Mouse (Mus musculus): ENCODE measurements around the gene Pdxp. TPM values are rescaled to one million over a fixed set of nuclear protein-coding genes. Genes with fewer than 3 reads are reported as not detected.
A peak's percentile ranks its signal among the peaks of the same experiment; 100 is the strongest.

Gene Pdxp
- polyA plus RNA-seq, 1 experiment from 2014 or later, result 7.4 TPM

DNA sequence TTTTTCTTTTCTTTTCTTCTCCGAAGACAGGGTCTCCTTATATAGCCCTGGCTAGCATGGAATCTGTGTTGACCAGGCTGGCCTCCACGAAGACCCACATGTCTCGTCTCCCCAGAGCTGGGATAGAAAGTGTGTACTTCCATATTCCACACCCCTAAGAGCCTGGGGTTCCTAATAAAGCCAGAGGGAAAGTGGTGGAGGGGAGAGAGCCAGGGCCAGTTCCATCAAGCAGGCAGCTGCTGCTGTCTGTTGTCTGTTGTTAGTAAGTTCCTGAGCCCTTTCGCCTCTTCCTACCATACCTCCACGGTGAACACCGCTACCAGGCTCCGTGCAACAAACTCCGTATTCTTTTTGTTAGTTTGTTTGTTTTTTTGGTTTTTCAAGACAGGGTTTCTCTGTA is 14.8 kb downstream of the Pdxp start:
- Histone ChIP-seq H3K4me1 (replicated peaks) (peaks cover 90% of the 10 kb centered on the region), H3K9ac (peak overlapping the region; percentile 78; the same call in 1 of the 2 replicates), H3K4me3 (replicated peaks) (peak overlapping the region; percentile 67), H3K36me3 (peaks cover 13% of the 10 kb centered on the region), H3K27ac (peak overlapping the region; percentile 99), H3K27me3 (no peaks in the 10 kb centered on the region), H3K9me3 (replicated peaks) (no peaks in the 10 kb centered on the region), H3K4me2 (peak overlapping the region; percentile 95)
- no peak for ATAC-seq (ENCODE audit: low read depth)
- no peak for DNase-seq
- 46% methylated on average over 8 of the region's 8 CpGs for WGBS (ENCODE audit: insufficient replicate concordance)

DNA sequence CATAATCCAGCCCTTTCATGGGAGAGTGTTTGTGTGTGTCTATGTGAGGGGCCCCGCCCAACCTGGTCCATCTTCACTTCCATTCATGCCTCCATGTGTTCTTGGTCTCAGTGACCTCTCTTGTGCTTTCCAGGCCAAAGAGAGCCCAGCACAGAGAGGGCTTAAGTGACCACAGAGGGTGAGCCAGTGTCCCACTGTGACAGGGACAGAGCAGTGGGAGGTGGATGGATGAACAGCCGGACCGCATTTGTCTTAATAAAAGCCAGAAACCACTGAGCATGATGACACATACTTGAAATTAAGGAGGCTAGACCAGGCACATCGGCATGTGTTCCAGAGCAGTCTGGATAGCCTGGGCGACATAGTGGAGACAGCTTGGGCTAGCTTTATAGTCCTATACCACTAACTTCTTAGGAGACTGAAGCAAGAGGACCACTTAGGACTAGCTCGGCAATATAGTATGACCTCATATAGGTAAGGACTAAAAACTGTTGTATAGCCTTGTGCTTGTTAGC is 16.5 kb downstream of the Pdxp start:
- no peak for ATAC-seq (ENCODE audit: low read depth)
- H3K4me2 ChIP-seq, result no peak overlapping the region
- peaks cover 13% of the 10 kb centered on the region for H3K36me3 ChIP-seq
- H3K4me3 ChIP-seq (replicated peaks), result no peak overlapping the region
- no peaks in the 10 kb centered on the region for H3K9me3 ChIP-seq (replicated peaks)
- H3K27me3 ChIP-seq, result no peaks in the 10 kb centered on the region
- no peak for DNase-seq
- H3K4me1 ChIP-seq (replicated peaks), result peaks cover 84% of the 10 kb centered on the region
- H3K9ac ChIP-seq, result no peak overlapping the region
- 83% methylated on average over 6 of the region's 6 CpGs for WGBS (ENCODE audit: insufficient replicate concordance)
- H3K27ac ChIP-seq, result peak overlapping the region; percentile 66

- Histone ChIP-seq H3K36me3 (peaks cover 13% of the 10 kb centered on the region), H3K4me1 (replicated peaks) (peaks cover 84% of the 10 kb centered on the region), H3K4me3 (replicated peaks) (no peak overlapping the region), H3K9ac (peak overlapping the region; percentile 22; the same call in 1 of the 2 replicates), H3K27ac (peak overlapping the region; percentile 66), H3K4me2 (no peak overlapping the region), H3K9me3 (replicated peaks) (no peaks in the 10 kb centered on the region), H3K27me3 (no peaks in the 10 kb centered on the region)
- ATAC-seq (ENCODE audit: low read depth) (no peak), DNase-seq (no peak)
- 91% methylated on average over 7 of the region's 7 CpGs for WGBS (ENCODE audit: insufficient replicate concordance)
Measured at GRCm38 (mm10) chr15:78930801-78931426, 17.2 kb downstream of the Pdxp start.

DNA sequence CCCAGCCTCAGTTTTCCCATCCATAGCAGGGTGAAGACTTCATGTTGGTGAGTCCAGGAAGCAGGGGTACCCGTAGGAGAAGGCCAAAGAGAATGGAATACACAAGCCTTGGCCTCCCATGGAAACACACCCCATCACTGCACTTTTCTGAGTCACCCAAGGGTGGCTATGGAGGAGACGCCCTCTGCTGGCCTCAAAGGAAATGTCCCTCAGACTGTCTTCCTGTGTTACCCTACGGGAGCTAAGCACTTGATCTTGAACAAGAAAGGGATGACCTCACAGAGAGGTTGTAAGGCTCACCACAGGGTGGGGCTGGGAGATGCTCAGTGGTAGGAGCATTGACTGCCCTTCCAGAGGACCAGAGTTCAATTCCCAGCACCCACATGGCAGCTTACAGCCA is 17.9 kb downstream of the Pdxp start:
- DNase-seq (peak; percentile 67), ATAC-seq (ENCODE audit: low read depth) (peak; percentile 46)
- Histone ChIP-seq H3K9me3 (replicated peaks) (no peaks in the 10 kb centered on the region), H3K27me3 (no peaks in the 10 kb centered on the region), H3K4me2 (no peak overlapping the region), H3K4me1 (replicated peaks) (peaks cover 84% of the 10 kb centered on the region), H3K4me3 (replicated peaks) (no peak overlapping the region), H3K27ac (peak overlapping the region; percentile 66), H3K36me3 (peaks cover 13% of the 10 kb centered on the region), H3K9ac (peak overlapping the region; percentile 22; the same call in 1 of the 2 replicates)
- WGBS (ENCODE audit: insufficient replicate concordance), result 8% methylated on average over 3 of the region's 3 CpGs

DNA sequence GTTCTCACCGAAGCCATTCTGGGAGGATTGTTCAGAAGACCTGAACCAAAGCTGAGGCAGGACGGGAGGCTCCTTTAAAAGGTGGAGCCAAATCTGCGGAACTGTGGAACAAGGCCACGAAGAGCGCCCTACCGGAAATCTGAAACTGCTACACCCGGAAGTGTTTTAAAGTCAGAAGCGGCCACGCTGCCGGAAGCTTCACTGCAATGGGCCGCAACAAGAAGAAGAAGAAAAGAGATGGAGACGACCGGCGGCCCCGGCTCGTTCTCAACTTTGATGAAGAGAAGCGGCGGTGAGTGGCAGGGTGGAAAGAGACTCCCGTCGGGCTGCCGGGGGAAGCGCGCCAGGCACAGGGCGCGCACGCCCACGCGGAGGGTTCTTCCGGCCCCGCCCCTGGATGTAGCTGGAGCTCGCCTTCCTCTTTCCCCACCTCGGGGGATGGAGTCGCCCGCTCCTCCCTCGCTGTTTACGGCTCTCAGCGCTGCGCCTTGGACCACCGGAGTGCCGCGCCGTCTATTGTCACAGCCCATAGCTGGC is 21.1 kb downstream of the Pdxp start, which contains the start of gene Nol12:
Gene Nol12, plus strand, starts transcription at position 150 of the 537 bp plus-strand sequence.
- peak within 1 kb of the TSS; percentile 83 for H3K27ac ChIP-seq
- DNase-seq (peak; percentile 76), ATAC-seq (ENCODE audit: low read depth) (peak; percentile 79)
- H3K4me3 ChIP-seq (replicated peaks), result peak within 1 kb of the TSS; percentile 80
- peak within 1 kb of the TSS; percentile 89 for H3K4me2 ChIP-seq
- H3K4me1 ChIP-seq (replicated peaks), result peaks cover 70% of the 10 kb centered on the region
- peaks cover 38% of the 10 kb centered on the region for H3K36me3 ChIP-seq
- no peaks in the 10 kb centered on the region for H3K9me3 ChIP-seq (replicated peaks)
- H3K9ac ChIP-seq, result peak within 1 kb of the TSS; percentile 83
- under 1% methylated on average over 42 of the region's 42 CpGs for WGBS (ENCODE audit: insufficient replicate concordance)
- H3K27me3 ChIP-seq, result no peaks in the 10 kb centered on the region

GRCm38 (mm10) chr15:78936403-78936802 is 22.7 kb downstream of the Pdxp start:
- Histone ChIP-seq H3K4me1 (replicated peaks) (peaks cover 56% of the 10 kb centered on the region), H3K4me3 (replicated peaks) (peak overlapping the region; percentile 80), H3K27ac (peak overlapping the region; percentile 83), H3K36me3 (peaks cover 48% of the 10 kb centered on the region), H3K9me3 (replicated peaks) (no peaks in the 10 kb centered on the region), H3K4me2 (peak overlapping the region; percentile 89), H3K9ac (peak overlapping the region; percentile 83), H3K27me3 (no peaks in the 10 kb centered on the region)
- ATAC-seq (ENCODE audit: low read depth) (peak; percentile 72), DNase-seq (peak; percentile 44)
- WGBS (ENCODE audit: insufficient replicate concordance), result 63% methylated on average over 12 of the region's 12 CpGs

DNA sequence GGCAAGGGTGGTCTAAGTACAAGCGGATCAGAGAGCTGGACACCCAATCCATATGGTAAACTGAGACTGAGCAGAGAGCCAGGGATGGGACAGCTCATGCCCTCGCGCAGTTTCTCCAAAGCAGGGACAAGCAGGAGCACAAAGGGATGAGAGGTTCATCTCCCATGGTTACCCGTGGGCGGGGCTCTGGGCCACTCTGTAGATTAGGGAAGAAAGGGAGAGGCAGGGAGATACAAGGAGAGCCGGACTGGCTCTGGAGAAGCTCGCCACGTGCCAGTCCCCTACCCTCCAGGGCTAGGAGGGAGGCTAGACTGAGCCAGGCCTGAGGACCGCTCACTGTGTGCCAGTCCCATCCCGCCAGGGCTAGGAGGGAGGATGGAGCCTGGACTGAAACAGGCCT is 23.6 kb downstream of the Pdxp start:
- Histone ChIP-seq H3K27ac (peak overlapping the region; percentile 83), H3K4me2 (peak overlapping the region; percentile 89), H3K36me3 (peaks cover 54% of the 10 kb centered on the region)

DNA sequence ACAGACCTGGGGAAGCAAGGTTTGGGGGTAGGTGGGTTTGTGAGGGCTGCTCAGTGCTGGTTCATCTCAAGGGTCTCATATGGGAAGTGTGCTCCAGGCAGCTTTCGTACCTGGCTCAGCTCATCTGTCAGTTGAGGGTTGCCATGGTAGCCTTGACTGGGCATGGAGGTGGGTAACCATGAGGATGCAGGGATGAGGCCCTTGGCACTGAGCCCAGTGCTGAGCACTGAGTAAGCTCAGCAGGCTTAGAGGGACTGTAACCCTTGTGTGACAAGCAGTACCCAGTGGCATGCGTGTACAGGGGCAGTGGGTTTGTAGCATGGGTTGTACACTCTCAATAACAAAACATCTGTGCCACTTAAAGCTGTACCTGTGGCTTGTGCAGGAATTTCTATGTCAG is 24.2 kb downstream of the Pdxp start:
- Histone ChIP-seq H3K4me2 (no peak overlapping the region), H3K27ac (no peak overlapping the region), H3K9ac (no peak overlapping the region), H3K4me1 (replicated peaks) (peaks cover 55% of the 10 kb centered on the region), H3K36me3 (peaks cover 54% of the 10 kb centered on the region), H3K4me3 (replicated peaks) (no peak overlapping the region), H3K9me3 (replicated peaks) (no peaks in the 10 kb centered on the region), H3K27me3 (no peaks in the 10 kb centered on the region)
- DNase-seq, result no peak
- no peak for ATAC-seq (ENCODE audit: low read depth)
- 82% methylated on average over 2 of the region's 2 CpGs for WGBS (ENCODE audit: insufficient replicate concordance)

More for the DNA sequence above, 23.6 kb downstream of the Pdxp start:
- 88% methylated on average over 10 of the region's 10 CpGs for WGBS (ENCODE audit: insufficient replicate concordance)
- Histone ChIP-seq H3K27me3 (no peaks in the 10 kb centered on the region), H3K4me1 (replicated peaks) (peaks cover 53% of the 10 kb centered on the region), H3K9me3 (replicated peaks) (no peaks in the 10 kb centered on the region), H3K4me3 (replicated peaks) (no peak overlapping the region), H3K9ac (peak overlapping the region; percentile 83; the same call in 1 of the 2 replicates)
- ATAC-seq (ENCODE audit: low read depth) (no peak), DNase-seq (no peak)

DNA sequence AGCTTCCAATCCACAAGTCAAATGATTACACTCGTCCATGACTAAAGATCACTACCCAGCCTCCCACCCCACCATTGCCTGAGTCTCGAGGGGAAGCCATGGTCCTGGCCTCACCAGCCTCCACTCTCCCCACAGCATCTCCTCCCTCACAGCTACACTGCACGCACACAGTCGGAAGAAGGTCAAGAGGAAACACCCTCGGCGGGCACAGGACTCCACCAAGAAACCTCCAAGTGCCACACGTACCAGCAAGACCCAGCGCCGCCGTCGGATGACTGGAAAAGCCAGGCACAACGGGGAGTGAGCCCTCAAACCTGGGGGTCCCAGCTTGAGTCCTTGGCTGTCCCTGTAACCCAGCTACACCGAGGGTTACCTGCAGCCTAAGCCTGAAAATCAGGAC is 26.6 kb downstream of the Pdxp start:
- H3K4me1 ChIP-seq (replicated peaks), result peaks cover 40% of the 10 kb centered on the region
- H3K27me3 ChIP-seq, result no peaks in the 10 kb centered on the region
- H3K9ac ChIP-seq, result no peak overlapping the region
- DNase-seq, result no peak
- no peak for ATAC-seq (ENCODE audit: low read depth)
- H3K36me3 ChIP-seq, result peaks cover 54% of the 10 kb centered on the region
- H3K4me2 ChIP-seq, result no peak overlapping the region
- H3K9me3 ChIP-seq (replicated peaks), result no peaks in the 10 kb centered on the region
- H3K27ac ChIP-seq, result no peak overlapping the region
- WGBS (ENCODE audit: insufficient replicate concordance), result 90% methylated on average over 13 of the region's 13 CpGs
- no peak overlapping the region for H3K4me3 ChIP-seq (replicated peaks)

GRCm38 (mm10) chr15:78942663-78943062 is 28.9 kb downstream of the Pdxp start:
- DNase-seq (peak; percentile 56), ATAC-seq (ENCODE audit: low read depth) (peak; percentile 62)
- H3K27me3 ChIP-seq, result peaks cover 23% of the 10 kb centered on the region
- H3K9me3 ChIP-seq (replicated peaks), result no peaks in the 10 kb centered on the region
- 10% methylated on average over 9 of the region's 9 CpGs for WGBS (ENCODE audit: insufficient replicate concordance)
- peak overlapping the region; percentile 35; the same call in 1 of the 2 replicates for H3K4me3 ChIP-seq (replicated peaks)
- peaks cover 43% of the 10 kb centered on the region for H3K36me3 ChIP-seq
- peaks cover 28% of the 10 kb centered on the region for H3K4me1 ChIP-seq (replicated peaks)
- H3K4me2 ChIP-seq, result peak overlapping the region; percentile 57
- H3K27ac ChIP-seq, result no peak overlapping the region
- H3K9ac ChIP-seq, result peak overlapping the region; percentile 33; the same call in 1 of the 2 replicates

DNA sequence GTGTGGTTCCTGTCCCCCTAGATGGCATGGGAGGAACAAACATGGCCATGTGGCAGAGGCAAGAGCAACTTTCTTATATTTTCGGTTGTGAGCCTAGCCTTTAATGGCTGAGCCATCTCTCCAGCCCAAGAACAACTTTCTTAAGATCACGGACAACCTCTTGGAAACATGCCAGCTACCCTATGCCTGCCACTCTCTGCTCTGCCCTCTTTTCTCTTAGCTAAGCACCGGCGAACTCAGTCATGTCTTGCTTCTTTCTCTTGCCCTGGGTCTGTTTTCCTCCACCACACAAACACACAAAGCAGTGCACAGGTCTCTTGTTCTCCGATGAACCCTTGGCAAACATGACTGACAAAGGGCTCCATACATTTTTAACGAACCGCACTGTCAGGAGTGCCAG is 32.5 kb downstream of the Pdxp start:
- no peak overlapping the region for H3K9ac ChIP-seq
- no peak overlapping the region for H3K4me2 ChIP-seq
- 73% methylated on average over 7 of the region's 7 CpGs for WGBS (ENCODE audit: insufficient replicate concordance)
- ATAC-seq (ENCODE audit: low read depth), result no peak
- no peak for DNase-seq
- peaks cover 34% of the 10 kb centered on the region for H3K4me1 ChIP-seq (replicated peaks)
- H3K4me3 ChIP-seq (replicated peaks), result no peak overlapping the region
- H3K36me3 ChIP-seq, result peaks cover 8% of the 10 kb centered on the region
- peaks cover 41% of the 10 kb centered on the region for H3K27me3 ChIP-seq
- H3K9me3 ChIP-seq (replicated peaks), result no peaks in the 10 kb centered on the region
- H3K27ac ChIP-seq, result no peak overlapping the region

Data from liver, embryonic 13.5 days (tissue).